Mouse (Mus musculus) C2C12 (cell line): ENCODE data around the gene Csf3. TPM values are rescaled to one million over a fixed set of nuclear protein-coding genes. Genes with fewer than 3 reads are reported as not detected.

Source experiments
- H3K27me3 ChIP-seq: one replicate; pipeline ENCODE4 v1.6.1; 2011; ENCODE audit not compliant: control insufficient read depth, insufficient read depth, insufficient read length
- H3K36me3 ChIP-seq: one replicate; pipeline ENCODE4 v1.6.1; 2011; ENCODE audit not compliant: control insufficient read depth, insufficient read depth
- H3K4me3 ChIP-seq: one replicate; pipeline ENCODE4 v1.5.1; 2011; ENCODE audit warnings: mild to moderate bottlenecking, control low read depth; ENCODE audit not compliant: poor library complexity, insufficient read depth, severe bottlenecking
- H3K79me2 ChIP-seq: one replicate; pipeline ENCODE4 v1.6.1; 2011; ENCODE audit not compliant: control insufficient read depth, insufficient read depth
- H3K79me3 ChIP-seq: one replicate; pipeline ENCODE4 v1.6.1; 2011; ENCODE audit warnings: low read depth, control low read depth
- H3ac ChIP-seq: one replicate; pipeline ENCODE3; 2011; ENCODE audit warnings: low read depth; ENCODE audit not compliant: control insufficient read depth, insufficient read length
- CEBPB ChIP-seq: IDR thresholded peaks from one replicate; pipeline ENCODE4 v1.6.1; 2011; ENCODE audit warnings: low read depth, mild to moderate bottlenecking, control low read depth, moderate library complexity
- CTCF ChIP-seq: IDR thresholded peaks from one replicate; pipeline ENCODE4 v1.5.1; 2011; ENCODE audit not compliant: control insufficient read depth, insufficient read depth, insufficient read length
- FOSL1 ChIP-seq: IDR thresholded peaks from one replicate; pipeline ENCODE4 v1.8.0; 2011; ENCODE audit warnings: mild to moderate bottlenecking, low read length; ENCODE audit not compliant: poor library complexity, insufficient read depth, severe bottlenecking
- MAX ChIP-seq: IDR thresholded peaks from one replicate; pipeline ENCODE4 v1.6.1; 2011; ENCODE audit warnings: mild to moderate bottlenecking, control low read depth
- MYOD1 ChIP-seq: IDR thresholded peaks from one replicate; pipeline ENCODE4 v1.6.1; 2011; ENCODE audit warnings: low read depth; ENCODE audit not compliant: control insufficient read depth, insufficient read length
- MYOG ChIP-seq: IDR thresholded peaks from one replicate; pipeline ENCODE4 v1.6.1; 2011; ENCODE audit not compliant: control insufficient read depth, insufficient read length; ENCODE audit errors: extremely low read depth
- USF1 ChIP-seq: IDR thresholded peaks from one replicate; pipeline ENCODE4 v1.6.1; 2011; ENCODE audit warnings: low read depth, mild to moderate bottlenecking, control low read depth, moderate library complexity
- polyA plus RNA-seq: library from polyadenylated mRNA; unstranded; fragments of >200 nt; fragmentation: generic; extraction: Trizol; gene quantifications from one replicate; pipeline ENCODE4 v1.2.1, GENCODE M21; 2012; ENCODE audit warnings: missing spikeins

Gene Csf3
- polyA plus RNA-seq, 1 experiment = not detected

GRCm38 (mm10) chr11:98742397-98743291, 41.6 kb downstream of the Csf3 start:
- H3ac ChIP-seq = peak overlapping the region; percentile 19
- no peaks in the 10 kb centered on the region for H3K36me3 ChIP-seq
- TF ChIP-seq CTCF (no peak), CEBPB (no peak), FOSL1 (no peak), MYOD1 (no peak), MAX (no peak), MYOG (no peak), USF1 (no peak)
- H3K79me2 ChIP-seq = peaks cover 16% of the 10 kb centered on the region
- H3K4me3 ChIP-seq = peak overlapping the region; percentile 68
- H3K27me3 ChIP-seq = no peaks in the 10 kb centered on the region
- H3K79me3 ChIP-seq = peaks cover 1% of the 10 kb centered on the region

- Histone ChIP-seq H3ac (no peak overlapping the region), H3K79me2 (peaks cover 26% of the 10 kb centered on the region), H3K27me3 (no peaks in the 10 kb centered on the region), H3K4me3 (no peak overlapping the region), H3K36me3 (no peaks in the 10 kb centered on the region), H3K79me3 (peaks cover 4% of the 10 kb centered on the region)
- TF ChIP-seq MAX (no peak), MYOG (no peak), MYOD1 (no peak), CTCF (no peak), FOSL1 (no peak), CEBPB (no peak), USF1 (no peak)
Observed at GRCm38 (mm10) chr11:98743655-98744345, 42.7 kb downstream of the Csf3 start.

GRCm38 (mm10) chr11:98744456-98745019, 43.5 kb downstream of the Csf3 start:
- H3K27me3 ChIP-seq = no peaks in the 10 kb centered on the region
- H3K36me3 ChIP-seq = no peaks in the 10 kb centered on the region
- no peak overlapping the region for H3K4me3 ChIP-seq
- peaks cover 30% of the 10 kb centered on the region for H3K79me2 ChIP-seq
- TF ChIP-seq MAX = no peak
- no peak for TF ChIP-seq MYOG
- TF ChIP-seq MYOD1 = no peak
- no peak for TF ChIP-seq FOSL1
- TF ChIP-seq CEBPB = no peak
- no peak for TF ChIP-seq USF1
- TF ChIP-seq CTCF = no peak
- H3ac ChIP-seq = no peak overlapping the region
- H3K79me3 ChIP-seq = peaks cover 4% of the 10 kb centered on the region

GRCm38 (mm10) chr11:98745932-98746853, 45.1 kb downstream of the Csf3 start:
- H3K36me3 ChIP-seq = no peaks in the 10 kb centered on the region
- H3K4me3 ChIP-seq = no peak overlapping the region
- peaks cover 4% of the 10 kb centered on the region for H3K79me3 ChIP-seq
- TF ChIP-seq CTCF (no peak), MYOD1 (no peak), MAX (no peak), MYOG (no peak), CEBPB (no peak), USF1 (no peak), FOSL1 (no peak)
- H3K27me3 ChIP-seq = no peaks in the 10 kb centered on the region
- H3K79me2 ChIP-seq = peaks cover 30% of the 10 kb centered on the region
- H3ac ChIP-seq = no peak overlapping the region
